Mouse (Mus musculus): Measurements from ENCODE around the gene Ank. TPM values are rescaled to one million over a fixed set of nuclear protein-coding genes. Genes with fewer than 3 reads are reported as not detected.

Gene Ank
- polyA plus RNA-seq, 1 experiment from 2014 or later, result 16.2 TPM

- H3K36me3 ChIP-seq (ENCODE audit: control insufficient read depth, insufficient read depth, low read length), result no peaks in the 10 kb centered on the region
- no peak for TF ChIP-seq CTCF (IDR thresholded peaks at IDR 0.05; ENCODE audit: low read depth)
- TF ChIP-seq EP300 (optimal IDR thresholded peaks at IDR 0.05), result no peak
- H3K27me3 ChIP-seq (ENCODE audit: control insufficient read depth, insufficient read depth, low read length), result no peaks in the 10 kb centered on the region
- H3K9ac ChIP-seq (ENCODE audit: low read length), result no peak overlapping the region
- WGBS, result 47% methylated on average over 4 of the region's 4 CpGs
- no peak for DNase-seq (ENCODE audit: low spot score)
- no peak for ATAC-seq (ENCODE audit: low FRiP score, low TSS enrichment)
- no peak overlapping the region for H3K27ac ChIP-seq (replicated peaks)
- no peaks in the 10 kb centered on the region for H3K4me1 ChIP-seq (replicated peaks; ENCODE audit: control insufficient read depth, insufficient read depth)
- H3K4me2 ChIP-seq (replicated peaks; ENCODE audit: low read depth), result no peak overlapping the region
- H3K4me3 ChIP-seq (ENCODE audit: low read depth, low read length), result no peak overlapping the region
- H3K9me3 ChIP-seq (ENCODE audit: control insufficient read depth, low read length), result no peaks in the 10 kb centered on the region
These were observed 71.2 kb downstream of the Ank start for GRCm38 (mm10) chr15:27537519-27538223.

- no peak overlapping the region for H3K4me2 ChIP-seq (replicated peaks; ENCODE audit: low read depth)
- no peaks in the 10 kb centered on the region for H3K9me3 ChIP-seq (ENCODE audit: control insufficient read depth, low read length)
- ATAC-seq (ENCODE audit: low FRiP score, low TSS enrichment) (no peak), DNase-seq (ENCODE audit: low spot score) (no peak)
- WGBS, result 70% methylated on average over 9 of the region's 9 CpGs
- H3K36me3 ChIP-seq (ENCODE audit: control insufficient read depth, insufficient read depth, low read length), result no peaks in the 10 kb centered on the region
- no peaks in the 10 kb centered on the region for H3K4me1 ChIP-seq (replicated peaks; ENCODE audit: control insufficient read depth, insufficient read depth)
- no peak overlapping the region for H3K4me3 ChIP-seq (ENCODE audit: low read depth, low read length)
- H3K27ac ChIP-seq (replicated peaks), result no peak overlapping the region
- no peak for TF ChIP-seq EP300 (optimal IDR thresholded peaks at IDR 0.05)
- no peak for TF ChIP-seq CTCF (IDR thresholded peaks at IDR 0.05; ENCODE audit: low read depth)
- H3K9ac ChIP-seq (ENCODE audit: low read length), result no peak overlapping the region
- no peaks in the 10 kb centered on the region for H3K27me3 ChIP-seq (ENCODE audit: control insufficient read depth, insufficient read depth, low read length)
These were observed 73.3 kb downstream of the Ank start for GRCm38 (mm10) chr15:27539745-27540144.

GRCm38 (mm10) chr15:27545203-27545602 lies 78.7 kb downstream of the Ank start:
- H3K4me2 ChIP-seq (replicated peaks; ENCODE audit: low read depth), result no peak overlapping the region
- no peak overlapping the region for H3K4me3 ChIP-seq (ENCODE audit: low read depth, low read length)
- 0 out of 2 replicates have a peak, but pooled peaks cover 2% of the 10 kb centered on the region for H3K4me1 ChIP-seq (replicated peaks; ENCODE audit: control insufficient read depth, insufficient read depth)
- no peaks in the 10 kb centered on the region for H3K27me3 ChIP-seq (ENCODE audit: control insufficient read depth, insufficient read depth, low read length)
- H3K9ac ChIP-seq (ENCODE audit: low read length), result no peak overlapping the region
- DNase-seq (ENCODE audit: low spot score) (no peak), ATAC-seq (ENCODE audit: low FRiP score, low TSS enrichment) (peak; percentile 41; the same call in 1 of the 2 replicates)
- H3K36me3 ChIP-seq (ENCODE audit: control insufficient read depth, insufficient read depth, low read length), result no peaks in the 10 kb centered on the region
- H3K9me3 ChIP-seq (ENCODE audit: control insufficient read depth, low read length), result no peaks in the 10 kb centered on the region
- TF ChIP-seq EP300 (optimal IDR thresholded peaks at IDR 0.05) (no peak), CTCF (IDR thresholded peaks at IDR 0.05; ENCODE audit: low read depth) (no peak)
- WGBS, result 63% methylated on average over 10 of the region's 10 CpGs
- no peak overlapping the region for H3K27ac ChIP-seq (replicated peaks)

- no peak overlapping the region for H3K9ac ChIP-seq (ENCODE audit: low read length)
These were observed 81.6 kb downstream of the Ank start for GRCm38 (mm10) chr15:27548110-27548509.

GRCm38 (mm10) chr15:27549071-27549470 lies 82.6 kb downstream of the Ank start:
- DNase-seq (ENCODE audit: low spot score), result peak; percentile 19
- no peak overlapping the region for H3K9ac ChIP-seq (ENCODE audit: low read length)
- TF ChIP-seq CTCF (IDR thresholded peaks at IDR 0.05; ENCODE audit: low read depth) (no peak), EP300 (optimal IDR thresholded peaks at IDR 0.05) (no peak)
- WGBS, result 58% methylated on average over 10 of the region's 10 CpGs
- no peaks in the 10 kb centered on the region for H3K36me3 ChIP-seq (ENCODE audit: control insufficient read depth, insufficient read depth, low read length)
- H3K27ac ChIP-seq (replicated peaks), result no peak overlapping the region
- H3K9me3 ChIP-seq (ENCODE audit: control insufficient read depth, low read length), result no peaks in the 10 kb centered on the region
- no peaks in the 10 kb centered on the region for H3K27me3 ChIP-seq (ENCODE audit: control insufficient read depth, insufficient read depth, low read length)
- 0 out of 2 replicates have a peak, but pooled peaks cover 2% of the 10 kb centered on the region for H3K4me1 ChIP-seq (replicated peaks; ENCODE audit: control insufficient read depth, insufficient read depth)
- no peak for ATAC-seq (ENCODE audit: low FRiP score, low TSS enrichment)
- H3K4me2 ChIP-seq (replicated peaks; ENCODE audit: low read depth), result no peak overlapping the region
- no peak overlapping the region for H3K4me3 ChIP-seq (ENCODE audit: low read depth, low read length)

More at GRCm38 (mm10) chr15:27548110-27548509, 81.6 kb downstream of the Ank start:
- no peak overlapping the region for H3K4me3 ChIP-seq (ENCODE audit: low read depth, low read length)
- H3K4me1 ChIP-seq (replicated peaks; ENCODE audit: control insufficient read depth, insufficient read depth), result 0 out of 2 replicates have a peak, but pooled peaks cover 2% of the 10 kb centered on the region
- ATAC-seq (ENCODE audit: low FRiP score, low TSS enrichment), result no peak
- H3K9me3 ChIP-seq (ENCODE audit: control insufficient read depth, low read length), result no peaks in the 10 kb centered on the region
- H3K36me3 ChIP-seq (ENCODE audit: control insufficient read depth, insufficient read depth, low read length), result no peaks in the 10 kb centered on the region
- H3K27me3 ChIP-seq (ENCODE audit: control insufficient read depth, insufficient read depth, low read length), result no peaks in the 10 kb centered on the region
- H3K4me2 ChIP-seq (replicated peaks; ENCODE audit: low read depth), result no peak overlapping the region
- no peak for TF ChIP-seq EP300 (optimal IDR thresholded peaks at IDR 0.05)
- TF ChIP-seq CTCF (IDR thresholded peaks at IDR 0.05; ENCODE audit: low read depth), result no peak
- no peak overlapping the region for H3K27ac ChIP-seq (replicated peaks)
- DNase-seq (ENCODE audit: low spot score), result no peak
- WGBS, result 88% methylated on average over 6 of the region's 6 CpGs

GRCm38 (mm10) chr15:27549878-27550277 lies 83.4 kb downstream of the Ank start:
- Histone ChIP-seq H3K4me1 (replicated peaks; ENCODE audit: control insufficient read depth, insufficient read depth) (0 out of 2 replicates have a peak, but pooled peaks cover 2% of the 10 kb centered on the region), H3K27me3 (ENCODE audit: control insufficient read depth, insufficient read depth, low read length) (no peaks in the 10 kb centered on the region), H3K27ac (replicated peaks) (no peak overlapping the region), H3K9me3 (ENCODE audit: control insufficient read depth, low read length) (no peaks in the 10 kb centered on the region), H3K36me3 (ENCODE audit: control insufficient read depth, insufficient read depth, low read length) (no peaks in the 10 kb centered on the region), H3K4me3 (ENCODE audit: low read depth, low read length) (no peak overlapping the region), H3K4me2 (replicated peaks; ENCODE audit: low read depth) (no peak overlapping the region), H3K9ac (ENCODE audit: low read length) (no peak overlapping the region)
- WGBS, result 21% methylated on average over 7 of the region's 7 CpGs
- ATAC-seq (ENCODE audit: low FRiP score, low TSS enrichment), result peak; percentile 47; the same call in 1 of the 2 replicates
- DNase-seq (ENCODE audit: low spot score), result peak; percentile 50
- TF ChIP-seq CTCF (IDR thresholded peaks at IDR 0.05; ENCODE audit: low read depth) (no peak), EP300 (optimal IDR thresholded peaks at IDR 0.05) (no peak)
